Mouse (Mus musculus): Measurements from ENCODE around the gene Gabbr2.
"Not testable (repeated sequence)": the region's sequence is repeated elsewhere in the genome, so short reads cannot be mapped to it uniquely, and the experiment has no call there.

Gabbr2 gene

GRCm38 (mm10) chr4:46658946-46659345 is 332.7 kb downstream of the Gabbr2 start:
- DNase-seq (ENCODE audit: low read depth, low spot score) = no peak

DNA sequence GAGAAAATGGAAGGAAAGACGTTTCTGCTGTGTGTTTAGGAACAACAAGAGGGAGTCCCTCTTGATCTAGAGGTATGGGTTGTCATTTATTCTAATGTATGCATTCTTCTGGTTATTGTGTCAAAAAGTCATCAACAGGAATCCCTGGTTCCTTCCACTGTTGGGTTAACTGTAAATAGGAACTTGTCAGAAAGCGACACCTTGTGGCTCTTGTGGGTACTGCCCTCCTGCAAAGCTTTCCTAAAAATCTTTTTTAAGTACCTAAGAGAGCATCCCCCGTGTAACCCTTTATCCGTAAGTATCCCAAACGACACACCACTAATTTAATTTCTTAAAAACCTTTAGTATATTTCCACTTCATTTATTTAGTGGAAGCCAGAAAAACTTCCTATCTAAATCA is 334.6 kb downstream of the Gabbr2 start:
- peak; percentile 60 for DNase-seq (ENCODE audit: low read depth, low spot score)

DNA sequence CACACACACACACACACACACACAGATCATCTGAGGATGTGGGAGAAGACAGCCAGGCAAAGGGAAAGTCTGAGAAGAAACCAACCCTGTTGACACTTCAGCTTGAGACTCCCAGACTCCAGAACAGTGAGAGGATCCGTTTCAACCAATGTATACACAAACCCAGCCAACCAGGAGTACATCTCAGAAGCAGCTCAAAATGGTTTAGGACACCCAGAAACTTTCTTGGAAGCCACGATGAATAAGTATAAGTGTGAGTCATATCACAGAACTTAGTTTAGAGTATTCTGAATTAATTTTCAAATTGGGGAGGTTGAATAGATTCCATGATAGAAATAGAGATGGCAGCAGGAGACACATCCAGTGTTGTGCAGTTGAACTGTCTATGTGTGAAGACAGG is 335.7 kb downstream of the Gabbr2 start:
- no peak for DNase-seq (ENCODE audit: low read depth, low spot score)

DNA sequence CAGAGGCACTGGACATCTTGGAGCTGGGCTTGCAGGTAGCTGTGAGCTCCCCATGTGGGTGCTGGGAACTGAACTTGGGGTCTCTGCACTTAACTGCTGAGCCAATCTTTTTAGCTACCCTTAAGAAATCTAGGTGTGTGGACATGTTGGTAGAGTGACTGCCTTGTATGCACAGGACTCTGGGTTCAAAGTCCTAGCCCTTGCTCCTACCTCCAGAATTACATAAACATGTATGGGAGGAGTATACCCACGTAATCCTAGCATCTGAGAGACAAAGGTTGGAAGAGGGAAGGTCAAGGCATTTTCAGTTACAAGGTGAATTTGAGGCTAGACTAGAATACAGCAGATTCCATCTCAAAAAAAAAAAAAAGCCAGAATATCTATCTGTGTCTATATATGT is 336.4 kb downstream of the Gabbr2 start:
- DNase-seq (ENCODE audit: low read depth, low spot score) = no peak

DNA sequence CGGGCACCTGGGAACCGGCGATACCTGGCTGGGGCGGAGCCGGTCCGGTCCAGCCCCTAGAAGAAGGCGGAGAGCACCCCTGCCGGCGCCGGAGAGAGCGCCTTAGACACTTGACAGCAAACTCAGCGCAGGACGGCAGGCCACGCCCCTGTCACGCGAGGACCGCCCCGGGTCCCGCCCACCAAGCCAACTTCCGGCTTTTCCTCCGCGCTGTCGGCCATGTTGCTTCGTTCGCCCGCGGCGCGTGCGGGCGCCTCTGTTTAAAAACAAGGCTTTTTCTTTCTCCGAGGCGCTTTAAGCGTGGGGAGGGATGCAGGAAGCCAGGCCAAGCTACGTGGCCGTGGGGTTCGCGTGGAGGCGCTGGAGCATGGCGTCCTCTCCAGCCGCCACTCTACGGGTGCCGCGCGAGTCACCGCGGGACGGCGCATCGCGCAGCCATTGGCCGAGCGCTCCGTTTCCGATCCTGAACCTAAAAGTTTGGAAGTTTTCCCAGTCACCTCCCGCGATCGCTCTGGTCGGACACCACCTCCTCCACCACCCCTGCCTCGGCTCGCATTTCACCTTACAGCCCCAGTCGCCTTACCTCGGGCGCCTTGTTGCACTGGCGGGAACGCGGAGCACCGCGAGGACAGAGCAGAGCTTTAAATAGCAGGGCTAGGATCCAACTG is 341.5 kb downstream of the Gabbr2 start, which contains the start of gene Tbc1d2:
Tbc1d2 (minus strand) TSS at position 124 of the 668 bp plus-strand sequence.
- peak; percentile 82 for DNase-seq (ENCODE audit: low read depth, low spot score)

GRCm38 (mm10) chr4:46649161-46649560 is 342.5 kb downstream of the Gabbr2 start:
- DNase-seq (ENCODE audit: low read depth, low spot score) = no peak

- DNase-seq (ENCODE audit: low read depth, low spot score) = no peak
Observed at GRCm38 (mm10) chr4:46643676-46644112, 348.0 kb downstream of the Gabbr2 start.

DNA sequence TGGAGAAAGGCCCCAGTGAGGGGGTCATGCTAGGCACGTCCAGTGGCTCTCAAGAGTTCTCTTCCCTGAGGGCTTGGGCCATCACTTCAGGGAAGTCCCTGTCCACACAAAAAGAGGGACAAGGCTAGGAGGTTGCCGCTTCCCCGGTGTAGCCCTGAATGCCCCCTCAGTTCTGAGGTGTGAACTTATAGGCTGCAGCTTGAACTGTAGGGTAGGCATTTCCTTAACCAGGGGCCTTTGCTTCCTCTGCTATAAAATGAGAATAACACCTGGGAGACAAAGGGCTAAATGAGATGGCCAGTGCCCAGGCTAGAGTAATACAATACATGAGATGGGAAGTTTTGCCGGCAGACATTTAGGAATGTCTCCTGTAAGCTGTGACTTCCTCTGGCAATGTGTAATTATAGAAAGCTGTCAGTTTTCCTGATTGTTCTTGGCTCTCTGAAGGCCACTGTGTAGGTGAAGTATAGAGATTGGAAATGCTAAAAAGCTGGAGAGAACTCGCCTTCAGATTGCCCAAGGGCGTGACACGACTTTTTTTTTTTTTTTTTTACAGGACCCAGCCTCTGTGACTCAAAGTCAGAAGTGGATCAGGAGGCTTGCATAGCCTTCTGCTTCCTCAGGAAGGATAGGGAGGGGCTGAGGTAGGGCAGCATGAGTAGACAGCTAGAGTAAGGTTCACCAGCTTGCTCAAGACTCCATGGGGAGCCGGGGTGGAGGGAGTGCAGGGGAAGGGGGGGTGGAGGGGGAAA is 348.6 kb downstream of the Gabbr2 start:
- DNase-seq (ENCODE audit: low read depth, low spot score) = no peak

GRCm38 (mm10) chr4:46641283-46641682 is 350.4 kb downstream of the Gabbr2 start:
- no peak for DNase-seq (ENCODE audit: low read depth, low spot score)

DNA sequence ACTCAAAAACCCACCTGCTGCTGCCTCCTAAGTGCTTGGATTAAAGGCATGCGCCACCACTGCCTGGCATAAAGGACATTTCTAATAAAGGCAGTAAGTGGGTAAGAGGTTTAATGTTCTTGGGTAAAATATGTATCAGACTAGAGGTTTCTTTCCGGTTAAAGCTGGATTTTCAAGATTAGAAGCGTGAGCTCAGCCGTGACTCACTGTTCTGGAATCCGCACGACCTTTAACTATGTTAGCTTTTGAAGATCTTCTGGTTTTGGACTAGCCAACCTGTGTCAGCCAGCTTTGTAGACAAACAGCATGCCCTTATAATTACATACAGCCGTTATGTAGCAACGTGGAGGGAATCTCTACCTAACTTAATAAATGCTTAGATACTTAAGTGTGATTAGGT is 351.8 kb downstream of the Gabbr2 start:
- DNase-seq (ENCODE audit: low read depth, low spot score) = no peak

GRCm38 (mm10) chr4:46637250-46637649 is 354.4 kb downstream of the Gabbr2 start:
- DNase-seq (ENCODE audit: low read depth, low spot score) = not testable (repeated sequence)

DNA sequence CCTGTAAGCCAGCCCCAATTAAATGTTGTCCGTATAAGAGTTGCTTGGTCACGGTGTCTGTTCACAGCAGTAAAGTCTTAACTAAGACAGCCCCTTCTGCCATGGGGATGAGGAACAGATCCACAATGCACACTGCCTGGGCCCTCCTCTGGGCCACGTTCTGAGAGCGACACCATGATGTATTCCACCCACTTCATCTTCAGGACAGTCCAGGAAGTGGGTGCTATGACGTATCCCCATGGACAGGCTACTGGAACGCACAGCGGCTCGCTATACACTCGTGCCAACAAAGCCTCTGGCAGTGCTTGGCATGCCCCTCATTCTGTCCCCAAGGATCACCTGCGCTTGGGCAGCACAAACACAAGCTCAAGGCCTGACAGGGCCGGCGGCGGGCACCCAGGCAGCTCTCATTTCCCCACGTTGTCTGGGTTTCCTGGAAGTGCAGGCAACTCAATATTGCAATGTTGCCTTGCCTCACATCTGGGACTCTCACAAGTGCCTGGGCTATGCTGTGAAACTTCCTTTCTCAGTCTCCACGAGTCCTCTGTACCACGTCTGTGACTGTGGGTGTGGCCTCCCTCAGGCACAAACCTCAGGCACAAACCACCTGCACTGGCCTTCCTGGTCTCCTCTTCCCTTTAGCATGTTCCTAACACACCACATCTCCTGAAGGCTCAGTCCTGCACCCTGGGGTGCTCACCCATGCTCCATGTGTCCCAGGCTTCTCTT is 355.8 kb downstream of the Gabbr2 start:
- no peak for DNase-seq (ENCODE audit: low read depth, low spot score)

DNA sequence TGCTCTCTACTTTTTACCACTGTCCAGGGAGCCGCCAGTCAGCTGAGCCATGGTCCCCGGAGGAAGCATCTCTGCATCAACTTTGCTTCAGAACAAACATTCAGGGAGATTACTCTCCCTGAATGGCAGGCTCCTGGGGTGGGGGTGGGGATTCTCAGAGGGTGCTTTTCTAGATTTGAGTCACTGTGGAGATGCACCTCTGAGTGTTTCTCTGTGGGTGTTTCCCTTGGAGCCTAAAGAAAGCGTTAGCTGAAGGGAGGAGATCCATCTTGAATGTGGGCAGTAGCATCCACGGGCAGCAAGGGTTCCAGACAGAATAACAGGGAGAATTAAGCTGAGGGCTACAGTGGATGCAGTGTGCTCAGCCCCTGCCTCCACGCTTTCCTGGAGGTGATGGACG is 356.8 kb downstream of the Gabbr2 start:
- DNase-seq (ENCODE audit: low read depth, low spot score) = no peak

GRCm38 (mm10) chr4:46633565-46633964 is 358.1 kb downstream of the Gabbr2 start:
- DNase-seq (ENCODE audit: low read depth, low spot score) = not testable (repeated sequence)

DNA sequence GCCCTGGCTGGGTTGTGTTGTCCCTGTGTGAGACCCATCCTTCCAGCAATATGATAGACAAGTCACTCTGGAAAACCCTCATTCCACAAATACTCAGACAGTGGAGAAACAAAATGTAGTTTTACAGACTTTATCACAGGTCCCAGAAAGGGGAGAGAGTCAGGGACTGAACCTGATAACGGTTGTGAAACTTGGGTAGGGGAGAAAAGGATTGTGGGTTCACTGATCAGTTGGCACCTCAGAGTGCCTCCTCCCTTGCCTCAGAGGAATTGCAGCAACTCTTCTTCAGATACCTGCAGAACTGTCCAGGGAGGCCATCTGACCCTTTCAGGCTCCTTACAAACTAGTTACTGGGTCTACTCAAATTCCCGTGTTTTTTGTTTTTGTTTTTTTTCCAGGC is 359.2 kb downstream of the Gabbr2 start:
- no peak for DNase-seq (ENCODE audit: low read depth, low spot score)

- DNase-seq (ENCODE audit: low read depth, low spot score) = no peak
Observed at GRCm38 (mm10) chr4:46630390-46630789, 361.3 kb downstream of the Gabbr2 start.

- no peak for DNase-seq (ENCODE audit: low read depth, low spot score)
Observed at GRCm38 (mm10) chr4:46628873-46629272, 362.8 kb downstream of the Gabbr2 start.

GRCm38 (mm10) chr4:46628081-46628480 is 363.6 kb downstream of the Gabbr2 start:
- no peak for DNase-seq (ENCODE audit: low read depth, low spot score)

DNA sequence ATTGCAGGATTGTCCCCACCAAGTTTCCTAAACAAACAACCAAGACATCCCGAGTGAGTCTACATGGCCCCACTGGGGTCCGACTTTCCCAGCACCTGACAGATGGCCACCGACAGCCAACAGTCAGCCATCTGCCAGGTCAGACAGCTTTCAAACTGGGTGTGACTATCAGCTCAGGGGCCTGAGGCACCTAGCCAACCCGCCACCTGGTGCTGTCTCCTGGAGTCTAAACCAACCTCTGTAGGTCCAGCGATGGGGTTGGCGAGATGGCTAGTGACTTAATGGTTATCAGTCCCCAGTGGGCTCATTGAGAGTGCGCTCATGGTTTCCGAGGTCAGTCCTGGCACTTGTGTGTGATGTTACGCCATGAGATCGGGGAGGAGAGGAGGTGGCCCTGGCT is 366.6 kb downstream of the Gabbr2 start:
- no peak for DNase-seq (ENCODE audit: low read depth, low spot score)

DNA sequence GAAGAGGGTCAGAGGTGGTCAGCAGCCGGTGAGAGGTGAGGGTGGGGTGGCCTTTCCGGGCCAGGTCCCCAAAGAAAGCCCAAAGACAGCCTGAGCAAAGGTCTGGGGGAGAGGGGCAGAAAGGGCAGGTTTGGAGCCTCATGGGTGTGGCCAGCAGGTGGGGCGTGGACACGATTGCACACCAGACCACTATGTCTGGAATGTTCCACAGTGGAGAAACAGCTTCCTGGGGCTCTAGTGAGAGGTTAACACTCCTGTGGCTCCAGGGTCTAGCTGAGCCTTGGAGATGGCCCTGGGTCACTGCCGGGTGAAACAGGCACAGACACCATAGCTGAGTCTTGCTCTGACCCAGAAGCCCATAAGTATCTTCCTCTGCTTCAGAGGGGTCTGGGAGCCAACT is 368.7 kb downstream of the Gabbr2 start:
- no peak for DNase-seq (ENCODE audit: low read depth, low spot score)

DNA sequence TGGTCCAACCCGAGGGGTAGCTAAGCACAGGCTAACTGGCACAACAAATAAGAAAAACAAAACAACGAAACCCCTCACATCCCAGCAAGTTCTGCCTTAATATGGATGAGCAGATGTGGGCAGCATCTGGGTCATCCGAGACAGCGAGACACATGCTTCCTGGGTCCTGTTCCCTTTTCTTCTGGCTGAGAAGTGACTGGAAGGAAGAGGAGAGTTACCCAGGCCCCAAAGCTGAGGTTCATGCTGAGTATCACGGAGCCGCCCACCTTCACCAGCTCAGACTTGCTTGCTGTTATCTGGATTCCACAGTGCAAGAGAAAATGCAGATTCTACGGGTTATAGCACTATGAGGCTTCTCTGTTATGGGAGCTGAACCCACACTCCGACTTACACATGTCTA is 370.7 kb downstream of the Gabbr2 start:
- DNase-seq (ENCODE audit: low read depth, low spot score) = no peak

- no peak for DNase-seq (ENCODE audit: low read depth, low spot score)
Observed at GRCm38 (mm10) chr4:46620330-46620729, 371.3 kb downstream of the Gabbr2 start.
